ENCODE assay signal across 25 mouse cellular contexts in genomic region chr17:31272416-31273165, GRCm38 (mm10). TPM values are rescaled to one million over a fixed set of nuclear protein-coding genes. Genes with fewer than 3 reads are reported as not detected.
"Had no signal": no experiment of that assay in that cellular context is flagged by ENCODE, and none has a peak within 500 bp of the region (broad histone marks: within the 10 kb centered on the region; RNA-seq: fewer than 3 reads in every experiment).

No protein-coding gene starts in this region.

- H3K27me3 ChIP-seq: heart, embryonic 13.5 days; heart, embryonic 15.5 days; hindbrain, embryonic 13.5 days; kidney, embryonic 15.5 days; limb, embryonic 15.5 days had no signal

- H3K9me3 ChIP-seq: heart, embryonic 13.5 days; heart, embryonic 15.5 days; hindbrain, embryonic 13.5 days; hindbrain, embryonic 15.5 days; kidney, embryonic 15.5 days; limb, embryonic 13.5 days; limb, embryonic 15.5 days; liver, embryonic 12.5 days had no signal

- H3K27ac ChIP-seq: gastrocnemius, adult 2 months; heart, embryonic 13.5 days; heart, embryonic 15.5 days; hindbrain, embryonic 13.5 days; hindbrain, embryonic 15.5 days; hindbrain, postnatal 0 days; kidney, embryonic 15.5 days; kidney, postnatal 0 days; limb, embryonic 13.5 days; limb, embryonic 15.5 days; liver, embryonic 12.5 days had no signal

- H3K4me3 ChIP-seq: gastrocnemius, adult 2 months; heart, embryonic 13.5 days; heart, embryonic 15.5 days; hindbrain, embryonic 13.5 days; hindbrain, embryonic 15.5 days; kidney, embryonic 15.5 days; limb, embryonic 13.5 days; limb, embryonic 15.5 days; liver, embryonic 12.5 days had no signal

- DNase-seq: gastrocnemius, postnatal 10 days; gastrocnemius, postnatal 25 days; heart, adult 18-20 months; heart, postnatal 14 days; heart, postnatal 36 days; kidney, adult 11 months; kidney, adult 2 months; kidney, adult 9 months; kidney, postnatal 14 days; kidney, postnatal 36 days; layer of hippocampus, adult 9-11 months; layer of hippocampus, postnatal 36 days; left cerebral cortex, postnatal 4 days had no signal

- H3K36me3 ChIP-seq: heart, embryonic 13.5 days; heart, embryonic 15.5 days; hindbrain, embryonic 13.5 days; hindbrain, embryonic 15.5 days; kidney, embryonic 15.5 days; limb, embryonic 13.5 days; limb, embryonic 15.5 days; liver, embryonic 12.5 days had no signal

RNA-seq across cellular contexts. Expression of gene Rsph1, which starts 4.6 kb away (rescaled TPM):
- total RNA-seq: liver, adult 2 months had no signal
- polyA plus RNA-seq: liver, adult 2 months had no signal
